Mouse (Mus musculus) cortical plate, adult 2 months (tissue): ENCODE results near the gene Ddx51.

ENCODE experiments used
- CTCF ChIP-seq: fragments of 200-500 bp; IDR thresholded peaks from 2 replicates; pipeline ENCODE4 v1.5.1; 2011; ENCODE audit warnings: mild to moderate bottlenecking, control low read depth, low read length; ENCODE audit not compliant: insufficient read depth; ENCODE audit errors: extremely low read depth
- POLR2A ChIP-seq: fragments of 200-500 bp; IDR thresholded peaks from 2 replicates; pipeline ENCODE4 v1.6.1; 2011; ENCODE audit warnings: mild to moderate bottlenecking, low read length, control low read depth; ENCODE audit not compliant: insufficient read depth; ENCODE audit errors: extremely low read depth

GRCm38 (mm10) chr5:110611435-110612158 is 41.7 kb upstream of the Ddx51 start:
- TF ChIP-seq CTCF (no peak), POLR2A (no peak)
